Mouse (Mus musculus): ENCODE measurements at regions not wholly inside any gene's neighbourhood (a gene's known extent, or its start where the extent isn't known, plus 50 kb on each side); places are given as distances from the start of the nearest gene placed in this dataset.

- TF ChIP-seq CTCF (IDR thresholded peaks at IDR 0.05; ENCODE audit: control insufficient read depth, insufficient read depth, insufficient replicate concordance, low read depth, low read length) (no peak), POLR2A (IDR thresholded peaks at IDR 0.05; ENCODE audit: control insufficient read depth, low read depth, low read length) (no peak)
Measured at GRCm38 (mm10) chr4:150721619-150722283, 69.8 kb upstream of the Slc45a1 start.
